Mouse (Mus musculus) embryonic facial prominence, embryonic 12.5 days (tissue): ENCODE results near the gene Pithd1. TPM values are rescaled to one million over a fixed set of nuclear protein-coding genes. Genes with fewer than 3 reads are reported as not detected.
A peak's percentile ranks its signal among the peaks of the same experiment; 100 is the strongest.
"Not testable (repeated sequence)": the region's sequence is repeated elsewhere in the genome, so short reads cannot be mapped to it uniquely, and the experiment has no call there.

Source experiments
- ATAC-seq: fragments of 200-750 bp; cut with Nextera tagmentation; 2 replicates; pipeline ENCODE4 v1.8.0; 2017; ENCODE audit not compliant: insufficient number of reproducible peaks, insufficient read depth, low FRiP score, low TSS enrichment
- H3K27ac ChIP-seq: fragments of 300-500 bp; sonication (generic); 2 replicates; pipeline ENCODE4 v1.5.1; 2016; ENCODE audit warnings: mild to moderate bottlenecking
- H3K27me3 ChIP-seq: fragments of 300-500 bp; sonication (generic); 2 replicates; pipeline ENCODE4 v1.6.1; 2016; ENCODE audit warnings: mild to moderate bottlenecking, moderate library complexity
- H3K36me3 ChIP-seq: fragments of 300-500 bp; sonication (generic); 2 replicates; pipeline ENCODE4 v1.6.1; 2016; ENCODE audit warnings: mild to moderate bottlenecking
- H3K4me1 ChIP-seq: fragments of 300-500 bp; sonication (generic); 2 replicates; pipeline ENCODE4 v1.6.1; 2016
- H3K4me2 ChIP-seq: fragments of 300-500 bp; sonication (generic); replicated peaks from 2 replicates; pipeline ENCODE4 v1.6.1; 2016; ENCODE audit warnings: mild to moderate bottlenecking, moderate library complexity
- H3K4me3 ChIP-seq: fragments of 300-500 bp; sonication (generic); 2 replicates; pipeline ENCODE4 v1.5.1; 2016; ENCODE audit warnings: mild to moderate bottlenecking
- H3K9ac ChIP-seq: fragments of 300-500 bp; sonication (generic); 2 replicates; pipeline ENCODE4 v1.6.1; 2016; ENCODE audit warnings: mild to moderate bottlenecking, moderate library complexity
- H3K9me3 ChIP-seq: fragments of 300-500 bp; sonication (generic); 2 replicates; pipeline ENCODE4 v1.6.1; 2016; ENCODE audit warnings: mild to moderate bottlenecking, moderate library complexity
- WGBS: fragments of 180-500 bp; shearing (Covaris S2); methylation state at CpG from one replicate; pipeline ENCODE4 v1.1.7; 2016; 5-methylcytosine and 5-hydroxymethylcytosine counted together
- polyA plus RNA-seq: library from polyadenylated mRNA; unstranded; fragments of >200 nt; fragmentation: Nextera tagmentation; extraction: Ambion mirVana; gene quantifications from 2 replicates; pipeline ENCODE4 v1.2.1, GENCODE M21; 2016

Pithd1 gene
- polyA plus RNA-seq, 1 experiment from 2014 or later, result 65.2 TPM

DNA sequence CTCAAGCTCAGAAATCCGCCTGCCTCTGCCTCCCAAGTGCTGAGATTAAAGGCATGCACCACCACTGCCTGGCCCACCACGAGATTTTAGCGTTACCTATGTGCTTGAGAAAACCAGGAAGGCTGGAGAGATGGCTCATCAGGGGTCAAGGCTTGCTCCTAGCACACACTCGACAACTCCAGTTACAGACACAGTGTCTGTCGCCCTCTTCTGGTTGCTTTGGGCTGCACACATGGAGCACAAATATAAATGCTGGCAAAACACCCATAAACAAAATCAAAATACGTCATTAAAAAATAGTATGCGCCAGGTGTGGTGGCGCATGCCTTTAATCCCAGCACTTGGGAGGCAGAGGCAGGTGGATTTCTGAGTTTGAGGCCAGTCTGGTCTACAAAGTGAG is 46.0 kb downstream of the Pithd1 start:
- not testable (repeated sequence) for H3K27me3 ChIP-seq, H3K4me1 ChIP-seq, H3K4me3 ChIP-seq, H3K9ac ChIP-seq, H3K4me2 ChIP-seq, H3K9me3 ChIP-seq, H3K27ac ChIP-seq, ATAC-seq
- 82% methylated on average over 8 of the region's 8 CpGs for whole genome bisulfite sequencing
- H3K36me3 ChIP-seq, result peaks cover 25% of the 10 kb centered on the region

GRCm38 (mm10) chr4:135938858-135939257 is 48.2 kb downstream of the Pithd1 start:
- Histone ChIP-seq H3K4me1 (no peaks in the 10 kb centered on the region), H3K4me3 (no peak overlapping the region), H3K27me3 (no peaks in the 10 kb centered on the region), H3K4me2 (no peak overlapping the region), H3K9me3 (no peaks in the 10 kb centered on the region), H3K9ac (no peak overlapping the region), H3K27ac (no peak overlapping the region), H3K36me3 (peaks cover 25% of the 10 kb centered on the region)
- ATAC-seq, result no peak
- WGBS, result 79% methylated on average over 7 of the region's 7 CpGs

- Histone ChIP-seq H3K4me3 (no peak overlapping the region), H3K4me2 (no peak overlapping the region), H3K9me3 (no peaks in the 10 kb centered on the region), H3K36me3 (peaks cover 36% of the 10 kb centered on the region), H3K27ac (0 out of 2 replicates have a peak overlapping the region, but pooled peaks have one; percentile 13), H3K27me3 (no peaks in the 10 kb centered on the region), H3K4me1 (no peaks in the 10 kb centered on the region), H3K9ac (no peak overlapping the region)
- 38% methylated on average over 5 of the region's 5 CpGs for WGBS
- 0 out of 2 replicates have a peak, but pooled peaks have one; percentile 22 for ATAC-seq
Measured at GRCm38 (mm10) chr4:135935502-135935901, 51.6 kb downstream of the Pithd1 start.

DNA sequence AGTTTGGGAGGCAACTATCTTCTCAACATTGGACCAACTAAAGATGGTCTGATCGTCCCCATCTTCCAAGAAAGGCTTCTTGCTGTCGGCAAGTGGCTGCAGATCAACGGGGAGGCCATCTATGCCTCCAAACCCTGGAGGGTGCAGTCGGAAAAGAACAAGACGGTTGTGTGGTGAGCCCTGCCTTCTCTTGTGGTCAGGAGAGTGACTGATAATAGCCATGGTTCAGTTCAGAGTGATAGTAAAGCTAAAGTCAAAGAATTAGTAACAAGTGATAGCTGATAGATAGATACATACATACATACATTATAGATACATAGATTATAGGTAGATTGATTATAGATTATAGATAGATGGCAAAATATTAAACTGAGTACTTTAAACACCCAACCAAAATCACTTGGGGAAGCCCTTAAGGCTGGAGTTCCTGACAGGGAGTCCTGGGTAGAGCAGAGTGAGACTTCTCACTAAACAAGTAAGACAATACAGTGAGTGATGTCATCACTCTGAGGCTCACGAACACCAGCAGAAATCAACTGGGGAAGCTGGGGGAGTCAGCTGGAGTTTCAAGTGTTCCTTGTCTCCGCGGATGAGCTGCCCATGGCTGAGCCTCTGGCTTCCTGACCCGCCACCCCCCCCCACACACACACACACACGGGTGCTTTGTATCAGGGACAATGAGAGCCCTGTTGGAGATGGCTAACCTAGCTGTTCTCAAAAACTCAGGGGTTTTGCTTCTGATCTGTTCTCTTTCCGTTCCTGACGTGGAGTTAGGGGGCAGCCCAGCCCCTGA is 52.2 kb downstream of the Pithd1 start:
- H3K4me1 ChIP-seq, result no peaks in the 10 kb centered on the region
- no peak overlapping the region for H3K27ac ChIP-seq
- no peaks in the 10 kb centered on the region for H3K27me3 ChIP-seq
- H3K9me3 ChIP-seq, result no peaks in the 10 kb centered on the region
- ATAC-seq, result 0 out of 2 replicates have a peak, but pooled peaks have one; percentile 28
- 39% methylated on average over 12 of the region's 12 CpGs for WGBS
- no peak overlapping the region for H3K9ac ChIP-seq
- no peak overlapping the region for H3K4me2 ChIP-seq
- H3K4me3 ChIP-seq, result no peak overlapping the region
- peaks cover 33% of the 10 kb centered on the region for H3K36me3 ChIP-seq

DNA sequence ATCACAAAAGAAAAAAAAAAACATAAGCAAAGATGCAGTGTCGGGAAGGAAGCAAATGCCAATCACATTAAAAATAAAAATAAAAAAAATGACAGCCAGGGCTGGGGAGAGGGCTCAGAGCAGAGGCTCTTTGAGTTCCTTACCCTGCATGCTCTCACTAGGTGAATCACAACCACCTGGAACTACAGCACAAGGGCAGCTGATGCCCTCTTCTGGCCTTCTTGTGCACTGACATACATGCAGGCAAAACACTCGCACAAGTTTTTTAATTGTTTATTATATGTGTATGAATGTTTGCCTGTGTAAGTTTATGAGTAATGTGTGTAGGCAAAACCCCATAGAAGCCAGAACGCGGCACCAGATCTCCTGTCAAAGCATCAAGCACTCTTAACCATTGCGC is 55.2 kb downstream of the Pithd1 start:
- H3K4me2 ChIP-seq, result no peak overlapping the region
- H3K36me3 ChIP-seq, result peaks cover 20% of the 10 kb centered on the region
- H3K4me3 ChIP-seq, result no peak overlapping the region
- no peak overlapping the region for H3K27ac ChIP-seq
- no peaks in the 10 kb centered on the region for H3K4me1 ChIP-seq
- H3K9me3 ChIP-seq, result no peaks in the 10 kb centered on the region
- no peak overlapping the region for H3K9ac ChIP-seq
- H3K27me3 ChIP-seq, result no peaks in the 10 kb centered on the region
- ATAC-seq, result no peak
- WGBS, result 66% methylated on average over 5 of the region's 5 CpGs

- Histone ChIP-seq H3K9ac (no peak overlapping the region), H3K4me1 (no peaks in the 10 kb centered on the region), H3K36me3 (peaks cover 36% of the 10 kb centered on the region), H3K9me3 (no peaks in the 10 kb centered on the region), H3K4me3 (no peak overlapping the region), H3K4me2 (no peak overlapping the region), H3K27me3 (no peaks in the 10 kb centered on the region), H3K27ac (no peak overlapping the region)
- ATAC-seq, result no peak
- 91% methylated on average over 8 of the region's 8 CpGs for WGBS
Measured at GRCm38 (mm10) chr4:135930239-135930638, 56.8 kb downstream of the Pithd1 start.

DNA sequence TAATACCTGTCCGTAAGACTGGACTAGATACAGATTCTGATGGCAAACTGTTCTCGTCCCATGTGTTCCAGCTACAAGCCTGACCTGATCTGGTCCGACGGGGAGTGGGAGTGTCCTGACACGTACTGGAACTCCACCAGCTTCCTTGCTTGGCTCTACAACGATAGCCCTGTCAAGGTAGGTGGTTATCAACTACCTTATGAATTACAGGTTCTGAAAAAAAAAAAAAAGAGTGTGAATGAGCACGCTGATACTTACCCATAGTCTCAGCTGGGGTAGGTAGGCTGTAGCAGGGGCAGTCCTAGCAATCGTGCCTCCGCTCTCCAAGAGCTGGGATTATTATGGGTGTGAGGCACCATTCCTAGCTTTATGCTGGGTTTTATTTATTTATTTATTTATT is 57.2 kb downstream of the Pithd1 start:
- Histone ChIP-seq H3K36me3 (peaks cover 37% of the 10 kb centered on the region), H3K27ac (no peak overlapping the region), H3K27me3 (no peaks in the 10 kb centered on the region), H3K4me3 (no peak overlapping the region), H3K4me2 (no peak overlapping the region), H3K4me1 (no peaks in the 10 kb centered on the region), H3K9ac (no peak overlapping the region), H3K9me3 (no peaks in the 10 kb centered on the region)
- no peak for ATAC-seq
- 90% methylated on average over 9 of the region's 9 CpGs for WGBS

DNA sequence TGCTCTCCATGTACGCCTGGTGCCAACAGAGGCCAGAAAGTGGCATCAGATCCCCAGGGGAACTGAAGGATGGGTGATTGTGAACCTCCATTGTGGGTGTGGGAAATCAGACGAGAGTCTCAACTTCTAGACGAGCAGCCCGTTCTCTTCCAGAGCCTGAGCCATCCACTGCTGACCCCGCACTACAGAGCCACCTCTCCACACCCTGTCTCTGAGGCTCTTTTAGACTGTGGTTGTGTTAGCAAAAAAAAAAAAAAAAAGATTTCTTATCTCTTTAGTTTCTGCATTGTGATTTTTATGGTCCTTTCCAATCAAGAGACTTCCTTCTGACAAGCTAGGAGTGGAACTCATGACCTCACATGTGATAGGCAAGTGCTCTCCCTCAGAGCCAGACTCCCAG is 57.7 kb downstream of the Pithd1 start:
- no peak overlapping the region for H3K4me2 ChIP-seq
- H3K27me3 ChIP-seq, result no peaks in the 10 kb centered on the region
- no peak overlapping the region for H3K9ac ChIP-seq
- H3K9me3 ChIP-seq, result no peaks in the 10 kb centered on the region
- H3K27ac ChIP-seq, result no peak overlapping the region
- peaks cover 40% of the 10 kb centered on the region for H3K36me3 ChIP-seq
- no peak overlapping the region for H3K4me3 ChIP-seq
- no peak for ATAC-seq
- 88% methylated on average over 5 of the region's 5 CpGs for WGBS
- H3K4me1 ChIP-seq, result no peaks in the 10 kb centered on the region

DNA sequence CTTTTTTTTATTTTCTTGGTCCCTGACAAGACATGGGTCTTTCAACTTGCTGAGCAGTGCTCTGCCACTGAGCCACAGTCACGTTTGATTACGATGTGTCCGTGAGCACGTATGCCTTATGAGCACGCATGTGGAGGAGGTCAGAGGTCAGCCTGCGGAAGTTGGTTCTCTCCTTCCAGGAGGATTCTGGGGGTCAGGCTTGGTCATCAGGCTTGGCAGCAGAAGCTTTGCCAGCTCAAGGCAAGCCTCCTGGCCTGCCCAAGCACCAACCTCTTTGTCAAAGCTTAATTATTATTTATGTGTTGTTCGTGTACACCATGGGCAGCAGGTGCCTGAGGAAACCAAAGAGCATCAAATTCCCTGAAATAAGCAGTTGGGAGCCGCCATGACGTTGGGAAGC is 58.7 kb downstream of the Pithd1 start:
- H3K4me2 ChIP-seq, result no peak overlapping the region
- H3K4me1 ChIP-seq, result no peaks in the 10 kb centered on the region
- no peak for ATAC-seq
- 79% methylated on average over 9 of the region's 9 CpGs for WGBS
- peaks cover 36% of the 10 kb centered on the region for H3K36me3 ChIP-seq
- H3K27me3 ChIP-seq, result no peaks in the 10 kb centered on the region
- H3K4me3 ChIP-seq, result no peak overlapping the region
- H3K9me3 ChIP-seq, result no peaks in the 10 kb centered on the region
- no peak overlapping the region for H3K27ac ChIP-seq
- H3K9ac ChIP-seq, result no peak overlapping the region

DNA sequence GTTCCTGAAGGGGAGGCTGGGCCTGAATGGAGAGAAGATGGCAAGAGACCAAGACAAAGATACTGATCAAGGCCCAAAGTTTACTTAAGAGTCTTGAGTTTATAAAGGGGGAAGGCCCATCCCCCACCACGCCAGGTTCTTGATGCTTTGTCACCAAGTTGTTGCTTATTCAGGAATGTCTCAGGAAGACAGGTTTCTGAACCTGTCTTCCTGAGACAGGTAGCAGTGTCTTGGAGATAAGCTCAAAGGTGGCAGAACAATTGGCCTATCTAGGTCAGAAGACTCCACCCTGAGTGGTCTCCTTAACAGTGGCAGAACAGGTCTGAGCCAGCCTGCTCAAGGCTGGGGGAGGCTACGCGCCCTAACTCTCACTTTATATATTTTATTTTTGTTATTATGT is 60.2 kb downstream of the Pithd1 start:
- Histone ChIP-seq H3K9me3 (no peaks in the 10 kb centered on the region), H3K4me2 (no peak overlapping the region), H3K9ac (no peak overlapping the region), H3K36me3 (peaks cover 27% of the 10 kb centered on the region), H3K27ac (no peak overlapping the region), H3K4me3 (no peak overlapping the region), H3K4me1 (peaks cover 2% of the 10 kb centered on the region), H3K27me3 (no peaks in the 10 kb centered on the region)
- ATAC-seq, result no peak
- WGBS, result 92% methylated on average over 3 of the region's 3 CpGs

DNA sequence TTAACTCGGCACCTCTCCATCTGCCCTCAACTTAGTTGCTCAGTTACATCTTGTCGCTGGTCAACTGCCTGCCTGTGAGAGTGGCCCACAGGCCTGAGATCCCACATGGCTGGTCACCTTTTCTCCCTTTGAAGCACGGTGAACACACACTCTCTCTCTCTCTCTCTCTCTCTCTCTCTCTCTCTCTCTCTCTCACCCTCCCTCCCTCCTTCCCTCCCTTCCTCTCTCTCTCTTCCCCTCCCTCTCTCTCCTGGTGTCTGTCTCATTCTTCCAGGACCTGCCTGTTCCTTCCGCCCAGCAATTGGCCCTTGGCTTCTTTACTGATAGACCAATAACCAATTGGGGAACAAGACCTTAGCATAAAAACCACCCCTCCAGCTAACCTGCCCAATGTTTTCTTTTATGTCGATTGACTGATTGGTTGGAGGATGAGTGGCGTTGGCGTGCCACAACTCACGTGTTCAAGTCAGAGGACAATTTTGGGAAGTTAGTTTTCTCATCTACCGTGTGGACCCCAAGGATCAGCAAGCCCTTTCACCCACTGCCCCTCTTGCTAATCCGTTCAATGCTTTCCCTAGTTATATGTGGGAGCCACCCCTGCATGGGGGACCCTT is 60.8 kb downstream of the Pithd1 start:
- no peak for ATAC-seq
- no peaks in the 10 kb centered on the region for H3K27me3 ChIP-seq
- no peaks in the 10 kb centered on the region for H3K9me3 ChIP-seq
- H3K36me3 ChIP-seq, result peaks cover 25% of the 10 kb centered on the region
- 89% methylated on average over 10 of the region's 10 CpGs for WGBS
- H3K9ac ChIP-seq, result no peak overlapping the region
- H3K4me2 ChIP-seq, result no peak overlapping the region
- no peak overlapping the region for H3K27ac ChIP-seq
- peaks cover 7% of the 10 kb centered on the region for H3K4me1 ChIP-seq
- H3K4me3 ChIP-seq, result no peak overlapping the region
